In genomic region chr1:74587773-74588445, GRCm38 (mm10) we compare ENCODE assay signal across 8 mouse cellular contexts. TPM values are rescaled to one million over a fixed set of nuclear protein-coding genes. Genes with fewer than 3 reads are reported as not detected.
DNase-seq lines count a peak whose midpoint lies in the region; ATAC-seq and TF ChIP-seq lines count a peak whose summit lies in the region.

TSS of gene Zfp142 (minus strand) at chr1:74588246.
TSS of gene Bcs1l (plus strand) at chr1:74588289.

- dilution Hi-C loops in CH12.LX (cut with MboI; ENCODE audit: extremely low pct_ligation_motif_present, extremely low pct_unique_long_range_greater_than_20kb, low sequenced_read_pairs), result no loop called here

- ATAC-seq in forebrain, embryonic 11.5 days (replicated peaks; ENCODE audit: low FRiP score), result peak; percentile 99
- peak; percentile 98 for ATAC-seq in heart, embryonic 16.5 days (replicated peaks; ENCODE audit: extremely low read depth, insufficient read depth, low FRiP score)
- ATAC-seq in liver, embryonic 15.5 days (ENCODE audit: insufficient read depth), result peak; percentile 95
- ATAC-seq in neural tube, embryonic 12.5 days (ENCODE audit: low FRiP score, low read depth), result peak; percentile 99

- under 1% methylated on average over 48 of the region's 48 CpGs for WGBS in forebrain, embryonic 11.5 days
- WGBS in heart, embryonic 16.5 days, result under 1% methylated on average over 48 of the region's 48 CpGs
- WGBS in liver, embryonic 15.5 days (ENCODE audit: insufficient replicate concordance), result under 1% methylated on average over 48 of the region's 48 CpGs
- under 1% methylated on average over 48 of the region's 48 CpGs for WGBS in neural tube, embryonic 12.5 days

- TF ChIP-seq EP300 in CH12.LX (IDR thresholded peaks at IDR 0.05; ENCODE audit: low read length), result no peak

- peak; percentile 98 for DNase-seq in CH12.LX (ENCODE audit: extremely low read depth)
- DNase-seq in c-Kit-positive CD71-positive TER-119-negative erythroid progenitor cells, embryonic 14.5 days (ENCODE audit: low read depth), result peak; percentile 97
- peak; percentile 98 for DNase-seq in forebrain, embryonic 11.5 days (ENCODE audit: low spot score)
- DNase-seq in kidney, postnatal 36 days, result peak; percentile 99
- peak; percentile 100 for DNase-seq in telencephalon, adult 2 months (ENCODE audit: low read depth, low spot score)

- peaks cover 30 to 57% of the 10 kb centered on the region in 2 experiments for H3K36me3 ChIP-seq in CH12.LX (replicated peaks in 1 of 2; ENCODE audit: control insufficient read depth in 1 of 2, insufficient read depth in 1 of 2, low read length in 1 of 2)
- no peaks in the 10 kb centered on the region; the same call in 1 of the 2 replicates for H3K36me3 ChIP-seq in forebrain, embryonic 11.5 days (ENCODE audit: control insufficient read depth, insufficient read depth, low read length)
- H3K36me3 ChIP-seq in heart, embryonic 16.5 days (ENCODE audit: control insufficient read depth, insufficient read depth), result peaks cover 11% of the 10 kb centered on the region; the same call in 1 of the 2 replicates
- peaks cover 33% of the 10 kb centered on the region for H3K36me3 ChIP-seq in liver, embryonic 15.5 days (replicated peaks)
- peaks cover 32% of the 10 kb centered on the region for H3K36me3 ChIP-seq in neural tube, embryonic 12.5 days

- in situ Hi-C loops in CH12.LX (cut with MboI; ENCODE audit: low pct_ligation_motif_present, low pct_unique_long_range_greater_than_20kb, low sequenced_read_pairs), result no loop called here

- H3K79me2 ChIP-seq in CH12.LX (replicated peaks; ENCODE audit: control insufficient read depth, extremely low read depth, insufficient read depth, poor library complexity, severe bottlenecking), result peaks cover 40% of the 10 kb centered on the region

- peak within 1 kb of the TSS; percentile 96 for H3K4me2 ChIP-seq in CH12.LX (ENCODE audit: insufficient read depth, low read depth, poor library complexity, severe bottlenecking)
- H3K4me2 ChIP-seq in forebrain, embryonic 11.5 days (ENCODE audit: low read depth, low read length, severe bottlenecking), result peak within 1 kb of the TSS; percentile 88
- H3K4me2 ChIP-seq in heart, embryonic 16.5 days (ENCODE audit: low read depth, low read length), result peak within 1 kb of the TSS; percentile 94
- H3K4me2 ChIP-seq in liver, embryonic 15.5 days, result peak within 1 kb of the TSS; percentile 97
- H3K4me2 ChIP-seq in neural tube, embryonic 12.5 days (replicated peaks), result peak within 1 kb of the TSS; percentile 87

- H3K27me3 ChIP-seq in CH12.LX (replicated peaks), result no peaks in the 10 kb centered on the region
- H3K27me3 ChIP-seq in forebrain, embryonic 11.5 days (ENCODE audit: control insufficient read depth, insufficient read depth, low read length), result no peaks in the 10 kb centered on the region
- no peaks in the 10 kb centered on the region for H3K27me3 ChIP-seq in heart, embryonic 16.5 days (ENCODE audit: control insufficient read depth, insufficient read depth, low read length)
- no peaks in the 10 kb centered on the region for H3K27me3 ChIP-seq in liver, embryonic 15.5 days
- no peaks in the 10 kb centered on the region for H3K27me3 ChIP-seq in neural tube, embryonic 12.5 days (replicated peaks)

- TF ChIP-seq RAD21 in CH12.LX (IDR thresholded peaks at IDR 0.05; ENCODE audit: low read depth, low read length), result no peak

- H3K9me3 ChIP-seq in CH12.LX (replicated peaks; ENCODE audit: low read length), result no peaks in the 10 kb centered on the region
- H3K9me3 ChIP-seq in forebrain, embryonic 11.5 days (ENCODE audit: control insufficient read depth, low read length), result no peaks in the 10 kb centered on the region
- H3K9me3 ChIP-seq in heart, embryonic 16.5 days (replicated peaks; ENCODE audit: control insufficient read depth, low read length), result no peaks in the 10 kb centered on the region
- H3K9me3 ChIP-seq in liver, embryonic 15.5 days (replicated peaks), result no peaks in the 10 kb centered on the region
- no peaks in the 10 kb centered on the region for H3K9me3 ChIP-seq in neural tube, embryonic 12.5 days

- peak within 1 kb of the TSS; percentile 1; the same call in 1 of the 2 replicates for H3K27ac ChIP-seq in CH12.LX (ENCODE audit: insufficient read depth, low read depth)
- peak within 1 kb of the TSS; percentile 51; the same call in 1 of the 2 replicates for H3K27ac ChIP-seq in forebrain, embryonic 11.5 days (ENCODE audit: low read depth, low read length)
- peak within 1 kb of the TSS; percentile 92 for H3K27ac ChIP-seq in heart, embryonic 16.5 days (ENCODE audit: low read length)
- peak within 1 kb of the TSS; percentile 89 for H3K27ac ChIP-seq in liver, embryonic 15.5 days (replicated peaks)
- peak within 1 kb of the TSS; percentile 28; the same call in 1 of the 2 replicates for H3K27ac ChIP-seq in neural tube, embryonic 12.5 days

- H3K9ac ChIP-seq in CH12.LX (ENCODE audit: insufficient read depth, low read depth), result peak within 1 kb of the TSS; percentile 87
- H3K9ac ChIP-seq in forebrain, embryonic 11.5 days (ENCODE audit: low read length), result peak within 1 kb of the TSS; percentile 84
- peak within 1 kb of the TSS; percentile 92 for H3K9ac ChIP-seq in heart, embryonic 16.5 days (ENCODE audit: low read length)
- H3K9ac ChIP-seq in liver, embryonic 15.5 days, result peak within 1 kb of the TSS; percentile 69
- peak within 1 kb of the TSS; percentile 69 for H3K9ac ChIP-seq in neural tube, embryonic 12.5 days

- H3K4me3 ChIP-seq in CH12.LX (replicated peaks in 1 of 3; ENCODE audit: low read depth in 2 of 3, low read length in 2 of 3, poor library complexity in 1 of 3), result peak within 1 kb of the TSS; percentile 84 to 89 (median 87)
- peak within 1 kb of the TSS; percentile 85 for H3K4me3 ChIP-seq in forebrain, embryonic 11.5 days (ENCODE audit: low read depth, low read length)
- peak within 1 kb of the TSS; percentile 95 for H3K4me3 ChIP-seq in heart, embryonic 16.5 days (ENCODE audit: low read length)
- peak within 1 kb of the TSS; percentile 79 for H3K4me3 ChIP-seq in liver, embryonic 15.5 days (replicated peaks)
- peak within 1 kb of the TSS; percentile 72 for H3K4me3 ChIP-seq in neural tube, embryonic 12.5 days

- peak; percentile 74 for TF ChIP-seq POLR2A in CH12.LX (IDR thresholded peaks at IDR 0.05; ENCODE audit: low read depth, low read length)

- TF ChIP-seq CTCF in CH12.LX (conservative IDR thresholded peaks at IDR 0.05 in 1 of 2, IDR thresholded peaks at IDR 0.05 in 1 of 2; ENCODE audit: low read depth in 2 of 2, low read length in 2 of 2), result no peak

- peaks cover 5 to 41% of the 10 kb centered on the region in 2 experiments for H3K4me1 ChIP-seq in CH12.LX (ENCODE audit: control insufficient read depth in 1 of 2, insufficient read depth in 2 of 2)
- peaks cover 10% of the 10 kb centered on the region; the same call in 1 of the 2 replicates for H3K4me1 ChIP-seq in forebrain, embryonic 11.5 days (replicated peaks; ENCODE audit: control insufficient read depth, insufficient read depth, low read length)
- H3K4me1 ChIP-seq in heart, embryonic 16.5 days (ENCODE audit: control insufficient read depth, insufficient read depth, low read length), result peaks cover 32% of the 10 kb centered on the region
- peaks cover 42% of the 10 kb centered on the region for H3K4me1 ChIP-seq in liver, embryonic 15.5 days (replicated peaks)
- peaks cover 20% of the 10 kb centered on the region for H3K4me1 ChIP-seq in neural tube, embryonic 12.5 days

TF ChIP-seq in CH12.LX, 34 proteins besides CTCF, POLR2A, EP300 and RAD21 (continues in another document):
- TF ChIP-seq MEF2A (IDR thresholded peaks at IDR 0.05; ENCODE audit: borderline replicate concordance, low read depth, low read length) (no peak; the same call in none of the 2 replicates), BHLHE40 (IDR thresholded peaks at IDR 0.05; ENCODE audit: low read depth, low read length) (peak; percentile 30; the same call in 1 of the 2 replicates), CHD1 (IDR thresholded peaks at IDR 0.05; ENCODE audit: low read depth, low read length) (no peak), MAX (IDR thresholded peaks at IDR 0.05; ENCODE audit: low read length) (peak; percentile 74; the same call in 1 of the 2 replicates), MYC (IDR thresholded peaks at IDR 0.05; ENCODE audit: low read depth, low read length) (no peak), ZC3H11A (IDR thresholded peaks at IDR 0.05; ENCODE audit: low read depth, low read length) (no peak), TCF12 (IDR thresholded peaks at IDR 0.05; ENCODE audit: low read depth, low read length) (peak; percentile 74), GABPA (IDR thresholded peaks at IDR 0.05; ENCODE audit: insufficient replicate concordance, low read depth, low read length) (peak; percentile 59; the same call in 1 of the 2 replicates), CHD2 (IDR thresholded peaks at IDR 0.05; ENCODE audit: low read length) (no peak), IRF4 (IDR thresholded peaks at IDR 0.05; ENCODE audit: low read depth, low read length) (no peak; the same call in none of the 2 replicates), PAX5 (IDR thresholded peaks at IDR 0.05; ENCODE audit: low read length) (no peak), KAT2A (IDR thresholded peaks at IDR 0.05; ENCODE audit: insufficient replicate concordance, low read length) (peak; percentile 87; the same call in 1 of the 2 replicates), JUN (IDR thresholded peaks at IDR 0.05; ENCODE audit: insufficient read depth, low read depth, low read length) (no peak), NRF1 (IDR thresholded peaks at IDR 0.05; ENCODE audit: low read depth, low read length) (0 out of 2 replicates have a peak, but pooled peaks have one; percentile 40), ZNF384 (IDR thresholded peaks at IDR 0.05; ENCODE audit: low read depth, low read length) (no peak), MAZ (IDR thresholded peaks at IDR 0.05; ENCODE audit: low read depth, low read length) (peak; percentile 69)

RNA-seq across cellular contexts. Expression of gene Zfp142, which starts in this region (rescaled TPM):
- total RNA-seq in CH12.LX (2012; rRNA removed) (6.0 and 7.8 TPM in 2 replicates), CH12.LX (2014; rRNA removed) (2.5 and 2.8 TPM in 2 replicates)
- polyA plus RNA-seq in CH12.LX (2012; ENCODE audit: insufficient read length, low read depth), result 14.1 and 15.1 TPM in 2 replicates
- 13.0 and 13.1 TPM in 2 replicates for polyA plus RNA-seq in forebrain, embryonic 11.5 days (2014; fragmentation: Nextera tagmentation; extraction: Ambion mirVana)
- 5.0 TPM in 2 replicates for polyA plus RNA-seq in heart, embryonic 16.5 days (2015; fragmentation: Nextera tagmentation; extraction: Ambion mirVana)
- 1.9 and 2.0 TPM in 2 replicates for polyA plus RNA-seq in liver, embryonic 15.5 days (2015; fragmentation: Nextera tagmentation; extraction: Ambion mirVana)
- 8.5 and 10.3 TPM in 2 replicates for polyA plus RNA-seq in neural tube, embryonic 12.5 days (2016; fragmentation: Nextera tagmentation; extraction: Ambion mirVana)

RNA-seq across cellular contexts. Expression of gene Bcs1l, which starts in this region (rescaled TPM):
- 24.5 and 27.1 TPM in 2 replicates for total RNA-seq in CH12.LX (2012; rRNA removed)
- total RNA-seq in CH12.LX (2014; rRNA removed), result 16.7 and 18.6 TPM in 2 replicates
- 27.8 and 29.1 TPM in 2 replicates for polyA plus RNA-seq in CH12.LX (2012; ENCODE audit: insufficient read length, low read depth)
- 16.0 and 21.1 TPM in 2 replicates for polyA plus RNA-seq in forebrain, embryonic 11.5 days (2014; fragmentation: Nextera tagmentation; extraction: Ambion mirVana)
- polyA plus RNA-seq in heart, embryonic 16.5 days (2015; fragmentation: Nextera tagmentation; extraction: Ambion mirVana), result 22.6 and 25.2 TPM in 2 replicates
- 9.0 and 9.4 TPM in 2 replicates for polyA plus RNA-seq in liver, embryonic 15.5 days (2015; fragmentation: Nextera tagmentation; extraction: Ambion mirVana)
- 17.3 and 19.4 TPM in 2 replicates for polyA plus RNA-seq in neural tube, embryonic 12.5 days (2016; fragmentation: Nextera tagmentation; extraction: Ambion mirVana)

Comparison
In these comparisons a context has a peak if more than half of its experiments do, and no peak if none do; other contexts are left out.
1. Peak in every context shown above with its lines: DNase-seq, ATAC-seq, H3K4me3 ChIP-seq and H3K27ac ChIP-seq.
2. H3K27ac ChIP-seq: peak in every context shown above with its lines; median percentile 92 in heart, embryonic 16.5 days; 89 in liver, embryonic 15.5 days; 51 in forebrain, embryonic 11.5 days; 28 in neural tube, embryonic 12.5 days; 1 in CH12.LX.